Mouse (Mus musculus) lung, adult 2 months (tissue): Measurements from ENCODE around the gene Rnf115. TPM values are rescaled to one million over a fixed set of nuclear protein-coding genes. Genes with fewer than 3 reads are reported as not detected.

ENCODE experiments used
- DNase-seq: peaks from one replicate; pipeline ENCODE4 v3.0.0; 2022
- H3K4me1 ChIP-seq: fragments of 200-500 bp; 2 replicates; pipeline ENCODE4 v1.6.1; 2011; ENCODE audit warnings: low read length; ENCODE audit not compliant: control insufficient read depth, insufficient read depth
- H3K4me3 ChIP-seq: fragments of 200-500 bp; replicated peaks from 2 replicates; pipeline ENCODE3; 2011; ENCODE audit warnings: low read depth, mild to moderate bottlenecking, control low read depth, low read length; ENCODE audit errors: extremely low read depth
- CTCF ChIP-seq: fragments of 200-500 bp; IDR thresholded peaks from 2 replicates; pipeline ENCODE4 v1.5.1; 2011; ENCODE audit warnings: mild to moderate bottlenecking, low read length, control low read depth; ENCODE audit not compliant: insufficient read depth
- POLR2A ChIP-seq: fragments of 200-500 bp; IDR thresholded peaks from 2 replicates; pipeline ENCODE4 v1.6.1; 2011; ENCODE audit warnings: low read depth, mild to moderate bottlenecking, control low read depth, low read length, borderline replicate concordance; ENCODE audit errors: extremely low read depth
- WGBS: fragments of 180-500 bp; shearing (Covaris S2); methylation state at CpG from one replicate; pipeline ENCODE4 v1.1.7; 2018; 5-methylcytosine and 5-hydroxymethylcytosine counted together
- polyA plus RNA-seq: library from polyadenylated mRNA; depleted of rRNA; stranded (reverse); fragments of >200 nt; gene quantifications from 2 replicates; pipeline ENCODE4 v1.2.3, GENCODE M21; 2012

The Rnf115 gene
- polyA plus RNA-seq, 1 experiment = 16.4 TPM

- no peak overlapping the region for H3K4me3 ChIP-seq
- peaks cover 4% of the 10 kb centered on the region; the same call in 1 of the 2 replicates for H3K4me1 ChIP-seq
- no peak for TF ChIP-seq CTCF
- no peak for TF ChIP-seq POLR2A
- 56% methylated on average over 7 of the region's 7 CpGs for WGBS
- no peak for DNase-seq
These were observed 20.5 kb upstream of the Rnf115 start for GRCm38 (mm10) chr3:96706984-96707383.

DNA sequence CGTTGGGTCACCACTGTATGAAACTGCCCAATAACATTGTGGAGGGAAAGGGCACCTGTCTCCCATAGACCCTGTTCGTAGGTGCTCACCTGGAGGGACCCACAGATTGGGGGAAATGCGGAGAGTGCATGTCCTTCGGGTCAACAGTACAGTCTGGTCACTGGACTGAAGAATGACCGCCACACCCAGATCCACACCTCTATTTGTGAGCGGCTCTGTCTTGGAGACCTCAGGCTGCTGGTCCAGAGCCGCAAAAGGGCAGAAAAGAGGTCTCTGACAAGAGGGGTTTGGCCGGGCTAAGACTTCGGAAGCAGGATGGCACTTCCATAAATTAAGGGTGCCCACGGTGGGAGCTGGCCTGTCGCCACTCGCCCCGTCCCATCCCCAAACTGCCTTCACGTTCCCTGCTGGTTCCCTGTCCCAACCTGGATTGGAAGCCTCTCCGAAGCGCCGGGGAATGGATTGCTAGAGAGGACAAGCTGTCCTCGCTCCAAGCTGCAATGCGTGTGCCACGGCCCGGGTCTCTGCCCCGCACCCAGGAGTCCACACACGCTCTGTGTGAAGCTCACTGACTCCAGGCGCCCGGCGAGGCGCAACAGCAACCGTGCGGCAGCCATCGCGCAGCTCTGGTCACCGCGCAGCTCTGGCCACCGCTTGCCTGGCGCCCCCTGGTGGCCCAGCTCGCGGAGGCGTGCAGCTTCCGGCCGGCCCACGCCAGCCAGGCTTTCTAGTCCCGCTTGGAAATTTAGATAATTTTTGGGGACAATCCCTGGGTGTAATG, 19.4 kb upstream of the Rnf115 start, which contains the start of gene Nudt17:
Nudt17 (minus strand) TSS at position 660 of the 781 bp plus-strand sequence.
- peak; percentile 53 for TF ChIP-seq CTCF
- no peak for TF ChIP-seq POLR2A
- Histone ChIP-seq H3K4me1 (peaks cover 4% of the 10 kb centered on the region; the same call in 1 of the 2 replicates), H3K4me3 (peak within 1 kb of the TSS; percentile 61)
- peak; percentile 80 for DNase-seq
- WGBS = 4% methylated on average over 42 of the region's 42 CpGs

- H3K4me3 ChIP-seq = no peak overlapping the region
- DNase-seq = no peak
- TF ChIP-seq CTCF (no peak), POLR2A (no peak)
- peaks cover 4% of the 10 kb centered on the region; the same call in 1 of the 2 replicates for H3K4me1 ChIP-seq
- 59% methylated on average over 2 of the region's 2 CpGs for WGBS
These were observed 18.8 kb upstream of the Rnf115 start for GRCm38 (mm10) chr3:96708684-96709064.

GRCm38 (mm10) chr3:96714286-96714685, 13.2 kb upstream of the Rnf115 start:
- Histone ChIP-seq H3K4me3 (no peak overlapping the region), H3K4me1 (peaks cover 6% of the 10 kb centered on the region)
- TF ChIP-seq POLR2A = no peak
- no peak for TF ChIP-seq CTCF
- WGBS = 54% methylated on average over 5 of the region's 5 CpGs
- DNase-seq = no peak

GRCm38 (mm10) chr3:96715854-96716253, 11.6 kb upstream of the Rnf115 start:
- 46% methylated on average over 2 of the region's 2 CpGs for WGBS
- TF ChIP-seq CTCF = no peak
- TF ChIP-seq POLR2A = no peak
- no peak for DNase-seq
- H3K4me1 ChIP-seq = peaks cover 6% of the 10 kb centered on the region
- H3K4me3 ChIP-seq = no peak overlapping the region

DNA sequence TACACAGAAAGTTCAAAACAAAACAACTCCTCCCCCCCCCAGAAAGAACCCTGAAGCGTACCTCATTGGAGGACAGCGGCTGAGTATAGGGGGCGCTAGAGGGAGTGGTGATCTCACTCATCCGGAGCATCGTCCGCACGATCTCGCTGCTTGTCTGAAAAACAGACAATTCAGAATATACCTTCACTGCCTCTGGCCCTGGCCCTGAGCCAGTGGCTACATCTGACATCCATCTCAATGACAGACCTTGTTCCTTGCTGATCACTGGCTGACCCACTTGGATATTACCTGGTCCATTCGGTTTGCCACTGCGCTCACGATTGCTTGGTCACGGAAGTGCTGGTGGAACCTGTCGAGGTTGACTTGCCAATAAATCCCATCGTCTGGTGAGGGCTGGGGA, 8.3 kb upstream of the Rnf115 start:
- no peak for DNase-seq
- no peak overlapping the region for H3K4me3 ChIP-seq
- TF ChIP-seq CTCF (peak; percentile 50), POLR2A (no peak)
- 46% methylated on average over 14 of the region's 14 CpGs for WGBS
- H3K4me1 ChIP-seq = peaks cover 5% of the 10 kb centered on the region

- H3K4me3 ChIP-seq = peak overlapping the region; percentile 97
- under 1% methylated on average over 42 of the region's 42 CpGs for WGBS
These were observed 567 bp downstream of the Rnf115 start for GRCm38 (mm10) chr3:96727828-96728633.

DNA sequence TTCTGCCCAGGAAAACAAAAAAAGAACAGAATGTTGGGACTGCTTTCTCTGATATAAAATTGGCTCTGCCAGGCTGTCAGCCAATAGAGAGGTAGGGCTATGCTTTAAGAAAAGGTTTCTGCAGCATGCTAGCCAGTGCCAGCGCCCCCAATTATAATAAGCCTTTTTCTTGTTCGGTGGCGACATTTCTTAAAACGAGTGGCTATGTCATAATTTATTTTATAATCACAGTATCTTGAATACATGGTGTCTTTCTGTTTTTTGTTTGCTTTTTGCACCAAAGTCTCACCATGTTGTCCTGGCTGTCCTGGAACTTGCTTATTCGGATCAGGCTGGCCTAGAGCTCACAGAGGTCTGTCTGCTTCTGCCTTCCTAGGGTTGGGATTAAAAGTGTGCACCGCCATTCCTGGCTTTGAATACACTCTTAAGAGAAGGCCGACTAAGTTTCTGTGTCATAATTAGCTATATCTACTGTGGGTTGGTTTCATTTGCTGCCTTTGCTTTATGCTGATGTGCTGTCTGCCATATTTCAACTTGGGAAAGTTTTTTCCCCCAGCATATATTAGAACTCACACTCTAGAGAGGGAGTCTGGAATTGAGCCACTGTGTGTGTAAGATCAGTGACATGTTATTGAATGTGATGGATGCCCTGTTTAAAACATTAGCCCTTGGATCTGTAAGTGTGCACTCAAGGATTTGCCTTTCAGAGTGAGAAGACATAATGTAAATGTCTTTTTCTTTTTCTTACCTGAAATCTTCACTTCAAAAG, 1.4 kb downstream of the Rnf115 start:
- TF ChIP-seq CTCF (no peak), POLR2A (no peak)
- peaks cover 19% of the 10 kb centered on the region for H3K4me1 ChIP-seq
- WGBS = 27% methylated on average over 7 of the region's 7 CpGs
- no peak for DNase-seq
- H3K4me3 ChIP-seq = peak overlapping the region; percentile 28

More at GRCm38 (mm10) chr3:96727828-96728633, 567 bp downstream of the Rnf115 start:
- no peak for DNase-seq
- peak; percentile 21; the same call in 1 of the 2 replicates for TF ChIP-seq POLR2A
- no peak for TF ChIP-seq CTCF
- peaks cover 19% of the 10 kb centered on the region for H3K4me1 ChIP-seq

DNA sequence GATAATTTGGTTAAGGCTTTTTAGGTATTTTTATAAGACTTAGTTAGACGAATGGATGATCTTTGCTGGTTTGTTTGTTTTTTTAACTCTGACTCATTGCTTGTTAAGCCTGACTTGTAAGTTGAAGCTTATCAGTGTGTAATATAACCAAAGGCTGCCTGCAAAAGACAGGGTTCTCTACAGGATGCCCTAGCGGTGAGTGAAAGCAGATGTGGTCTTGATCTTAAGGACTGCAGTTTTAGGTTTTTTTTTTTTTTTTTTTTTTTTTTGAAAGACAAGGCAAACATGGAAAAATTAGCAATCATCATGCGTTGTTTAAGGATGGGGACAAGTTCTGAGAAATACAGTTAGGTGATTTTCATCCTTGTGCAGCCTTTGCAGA, 1.9 kb downstream of the Rnf115 start:
- Histone ChIP-seq H3K4me3 (no peak overlapping the region), H3K4me1 (peaks cover 19% of the 10 kb centered on the region)
- DNase-seq = no peak
- 35% methylated on average over 3 of the region's 3 CpGs for WGBS
- TF ChIP-seq POLR2A = no peak
- no peak for TF ChIP-seq CTCF

DNA sequence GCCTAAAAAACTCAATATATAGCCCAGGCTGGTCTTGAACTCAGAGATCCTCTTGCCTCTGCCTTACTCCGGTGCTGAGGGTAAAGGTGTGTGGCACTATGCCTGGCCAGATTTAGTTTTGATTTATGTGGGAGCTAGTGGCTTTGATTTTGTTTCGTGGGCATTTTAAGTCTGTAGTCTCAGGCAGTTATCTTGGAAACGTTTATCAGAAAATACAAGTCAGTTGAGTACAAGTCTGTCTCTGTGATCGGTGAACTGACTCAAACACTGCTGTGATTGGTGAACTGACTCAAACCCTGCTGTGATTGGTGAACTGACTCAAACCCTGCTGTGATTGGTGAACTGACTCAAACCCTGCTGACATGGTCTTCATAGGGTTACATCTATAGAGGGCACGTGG, 3.3 kb downstream of the Rnf115 start:
- Histone ChIP-seq H3K4me1 (peaks cover 19% of the 10 kb centered on the region), H3K4me3 (no peak overlapping the region)
- WGBS = 65% methylated on average over 5 of the region's 5 CpGs
- no peak for DNase-seq
- TF ChIP-seq POLR2A (no peak), CTCF (no peak)
